ENCODE assay signal across 23 mouse cellular contexts in the genomic region with DNA sequence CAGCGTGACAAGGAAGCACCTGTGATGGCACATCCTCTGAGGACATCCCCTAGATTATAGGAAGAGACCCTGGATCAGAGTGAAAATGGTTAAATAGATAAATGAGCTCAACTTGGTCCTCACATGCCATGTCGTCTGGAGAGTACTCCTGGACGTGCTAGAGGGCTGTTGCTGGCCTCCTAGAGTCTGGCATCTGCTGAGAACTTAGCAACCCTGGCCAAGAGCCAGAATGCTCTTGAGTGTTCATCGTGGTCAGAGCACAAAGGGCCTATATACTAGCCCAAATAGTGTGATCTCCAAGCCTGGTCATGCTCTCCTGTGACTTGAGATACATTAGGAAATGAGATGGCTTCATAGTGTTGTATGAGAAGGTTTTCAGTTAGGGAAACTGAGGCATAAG. TPM values are rescaled to one million over a fixed set of nuclear protein-coding genes. Genes with fewer than 3 reads are reported as not detected.
A peak's percentile ranks its signal among the peaks of the same experiment; 100 is the strongest.
DNase-seq lines count a peak whose midpoint lies in the region; ATAC-seq and TF ChIP-seq lines count a peak whose summit lies in the region.
"Had no signal": no experiment of that assay in that cellular context is flagged by ENCODE, and none has a peak within 500 bp of the region (broad histone marks: within the 10 kb centered on the region; RNA-seq: fewer than 3 reads in every experiment).

No protein-coding gene starts in this region.

- H3K9me3 ChIP-seq in hindbrain, postnatal 0 days (ENCODE audit: low read length) = no peaks in the 10 kb centered on the region
- no peaks in the 10 kb centered on the region for H3K9me3 ChIP-seq in hindbrain, embryonic 14.5 days (ENCODE audit: control insufficient read depth, low read length)
- H3K9me3 ChIP-seq in lung, postnatal 0 days (ENCODE audit: low read length) = no peaks in the 10 kb centered on the region
- H3K9me3 ChIP-seq: lung, embryonic 15.5 days; neural tube, embryonic 12.5 days had no signal

- H3K4me3 ChIP-seq in hindbrain, postnatal 0 days (ENCODE audit: low read length) = no peak overlapping the region
- H3K4me3 ChIP-seq in hindbrain, embryonic 14.5 days (replicated peaks; ENCODE audit: low read length) = no peak overlapping the region
- no peak overlapping the region for H3K4me3 ChIP-seq in lung, postnatal 0 days (ENCODE audit: low read depth, low read length)
- H3K4me3 ChIP-seq: lung, embryonic 15.5 days; neural tube, embryonic 12.5 days had no signal

- no peak overlapping the region for H3K27ac ChIP-seq in hindbrain, postnatal 0 days
- H3K27ac ChIP-seq in hindbrain, embryonic 14.5 days = no peak overlapping the region
- no peak overlapping the region for H3K27ac ChIP-seq in lung, postnatal 0 days (ENCODE audit: low read length)
- H3K27ac ChIP-seq: lung, embryonic 15.5 days; neural tube, embryonic 12.5 days had no signal

- no peak for TF ChIP-seq CTCF in hindbrain, postnatal 0 days (IDR thresholded peaks at IDR 0.05; ENCODE audit: low read depth)
- no peak for TF ChIP-seq CTCF in lung, postnatal 0 days (IDR thresholded peaks at IDR 0.05)

- H3K4me2 ChIP-seq in hindbrain, postnatal 0 days (ENCODE audit: low read depth, low read length) = no peak overlapping the region
- no peak overlapping the region for H3K4me2 ChIP-seq in hindbrain, embryonic 14.5 days (replicated peaks)
- no peak overlapping the region for H3K4me2 ChIP-seq in lung, postnatal 0 days (replicated peaks; ENCODE audit: low read depth, low read length)
- H3K4me2 ChIP-seq: liver, embryonic 11.5 days; lung, embryonic 15.5 days; neural tube, embryonic 12.5 days had no signal

- no peaks in the 10 kb centered on the region for H3K27me3 ChIP-seq in hindbrain, postnatal 0 days (ENCODE audit: insufficient read depth, low read length)
- H3K27me3 ChIP-seq in hindbrain, embryonic 14.5 days (ENCODE audit: control insufficient read depth, insufficient read depth, low read length) = no peaks in the 10 kb centered on the region
- H3K27me3 ChIP-seq in lung, postnatal 0 days (replicated peaks; ENCODE audit: insufficient read depth, low read length) = no peaks in the 10 kb centered on the region
- H3K27me3 ChIP-seq: lung, embryonic 15.5 days; neural tube, embryonic 12.5 days had no signal

- peak; percentile 33 for DNase-seq in hindbrain, postnatal 0 days (ENCODE audit: low spot score)
- DNase-seq in hindbrain, embryonic 14.5 days (ENCODE audit: low spot score) = no peak
- peak; percentile 28 for DNase-seq in 3T3-L1 (ENCODE audit: low read depth, low spot score)
- peak; percentile 46 for DNase-seq in 416B (ENCODE audit: low read depth)
- peak; percentile 55 for DNase-seq in lung, postnatal 0 days (ENCODE audit: low spot score)
- DNase-seq: adrenal gland, postnatal 25 days; cerebellum, adult 11-12 months; embryo, embryonic 11 days; gastrocnemius, postnatal 14 days; heart, adult 18-20 months; heart, postnatal 14 days; kidney, adult 9 months; thymus, postnatal 4 days had no signal

- no peak for TF ChIP-seq EP300 in lung, postnatal 0 days (IDR thresholded peaks at IDR 0.05)

- WGBS in hindbrain, postnatal 0 days = 46% methylated on average over 4 of the region's 4 CpGs
- 61% methylated on average over 4 of the region's 4 CpGs for WGBS in hindbrain, embryonic 14.5 days
- WGBS in lung, postnatal 0 days = 43% methylated on average over 4 of the region's 4 CpGs

- no peak for ATAC-seq in hindbrain, postnatal 0 days
- no peak for ATAC-seq in hindbrain, embryonic 14.5 days (ENCODE audit: low FRiP score)
- ATAC-seq in lung, postnatal 0 days = peak; percentile 67
- ATAC-seq in erythroblast, adult 5-6 weeks (replicated peaks; ENCODE audit: low FRiP score, poor library complexity, severe bottlenecking) = no peak
- ATAC-seq in inflammation-experienced regulatory T-cells, adult 6 months = no peak
- ATAC-seq: CD4-positive, CD25-positive, alpha-beta regulatory T cell, adult 4 months had no signal

- no peaks in the 10 kb centered on the region for H3K4me1 ChIP-seq in hindbrain, postnatal 0 days (ENCODE audit: insufficient read depth, low read length)
- H3K4me1 ChIP-seq in hindbrain, embryonic 14.5 days (replicated peaks; ENCODE audit: control insufficient read depth, insufficient read depth, low read length) = no peaks in the 10 kb centered on the region
- no peaks in the 10 kb centered on the region for H3K4me1 ChIP-seq in lung, postnatal 0 days (ENCODE audit: insufficient read depth, low read depth, low read length)
- H3K4me1 ChIP-seq: lung, embryonic 15.5 days; neural tube, embryonic 12.5 days had no signal

- peaks cover 31% of the 10 kb centered on the region for H3K36me3 ChIP-seq in hindbrain, postnatal 0 days (ENCODE audit: insufficient read depth, low read length)
- peaks cover 84% of the 10 kb centered on the region for H3K36me3 ChIP-seq in hindbrain, embryonic 14.5 days (replicated peaks; ENCODE audit: control insufficient read depth, insufficient read depth)
- H3K36me3 ChIP-seq in lung, postnatal 0 days (ENCODE audit: insufficient read depth, low read length) = peaks cover 40% of the 10 kb centered on the region

- H3K9ac ChIP-seq in hindbrain, postnatal 0 days (replicated peaks; ENCODE audit: low read length) = no peak overlapping the region
- H3K9ac ChIP-seq in hindbrain, embryonic 14.5 days = no peak overlapping the region
- H3K9ac ChIP-seq in lung, postnatal 0 days (replicated peaks; ENCODE audit: low read depth) = no peak overlapping the region
- H3K9ac ChIP-seq: lung, embryonic 15.5 days; neural tube, embryonic 12.5 days had no signal

RNA-seq across cellular contexts. Expression of gene Pgpep1l, which starts 53.6 kb away (rescaled TPM):
- total RNA-seq in hindbrain, postnatal 0 days (2014; rRNA removed) = 0.68 TPM in 1 of 2 replicates, not detected in the other
- 0.24 TPM in 1 of 2 replicates, not detected in the other for polyA plus RNA-seq in hindbrain, postnatal 0 days (2015; fragmentation: Nextera tagmentation; extraction: Ambion mirVana)
- 0.21 TPM in 1 of 2 replicates, not detected in the other for polyA plus RNA-seq in hindbrain, embryonic 14.5 days (2014; fragmentation: Nextera tagmentation; extraction: Ambion mirVana)
- not detected in 2 replicates for polyA plus RNA-seq in lung, postnatal 0 days (2015; fragmentation: Nextera tagmentation; extraction: Ambion mirVana)
- not detected in 2 replicates for total RNA-seq in erythroblast, adult 5-6 weeks (2015; ENCODE audit: low replicate concordance)
- total RNA-seq in erythroblast, adult 5-6 weeks (2017; ENCODE audit: low replicate concordance) = not detected in 2 replicates
- polyA plus RNA-seq in inflammation-experienced regulatory T-cells, adult 6 months (2017; shearing (Covaris generic)) = 1 to 10 TPM in 2 of 3 experiments, under 1 TPM in 1; 0.98 to 6.9 (median 4.2) TPM
- total RNA-seq: adrenal gland, postnatal 25 days; heart, adult 18-20 months had no signal
- polyA plus RNA-seq: embryonic facial prominence, embryonic 14.5 days; large intestine, adult 2 months; limb, embryonic 11.5 days; liver, embryonic 11.5 days; lung, embryonic 15.5 days; neural tube, embryonic 12.5 days; stomach, embryonic 14.5 days had no signal
